ENCODE assay signal across 23 mouse cellular contexts in the genomic region with DNA sequence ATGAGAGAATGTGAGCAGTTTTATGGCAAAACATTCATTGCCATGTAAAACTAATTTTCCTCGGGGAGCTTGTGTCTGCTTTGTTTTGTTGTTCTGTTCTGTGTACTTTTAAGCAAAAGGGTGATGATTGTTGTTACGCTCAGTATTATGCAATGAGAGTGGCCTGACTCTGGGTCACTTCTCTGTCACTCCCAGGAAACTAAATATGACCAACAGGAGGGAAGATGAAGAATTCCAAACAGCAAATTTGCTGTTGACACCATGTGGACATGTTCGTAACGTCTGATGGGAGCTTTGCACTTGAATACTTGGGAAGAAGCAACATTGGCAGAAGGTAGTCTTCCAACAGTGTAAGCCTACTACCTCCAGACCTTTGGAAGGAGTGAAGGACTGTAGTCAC.
DNase-seq lines count a peak whose midpoint lies in the region; ATAC-seq lines count a peak whose summit lies in the region.
"Had no signal": no experiment of that assay in that cellular context is flagged by ENCODE, and none has a peak within 500 bp of the region (broad histone marks: within the 10 kb centered on the region; RNA-seq: fewer than 3 reads in every experiment).

No protein-coding gene starts in this region.

- no peak for DNase-seq in frontal cortex, postnatal 25 days (ENCODE audit: low spot score in 2 of 2)
- DNase-seq in heart, adult 11 months = peak; percentile 70
- peak; percentile 60 for DNase-seq in adipocyte (ENCODE audit: low spot score)
- peak; percentile 19 for DNase-seq in skeletal muscle tissue, adult 2 months (ENCODE audit: low read depth, low spot score)
- DNase-seq in testis, postnatal 10 days (ENCODE audit: low spot score) = no peak
- DNase-seq: adrenal gland, adult 2 months; adrenal gland, adult 8-10 months; adrenal gland, postnatal 10 days; adrenal gland, postnatal 14 days; adrenal gland, postnatal 25 days; adrenal gland, postnatal 36 days; B cell, adult 2 months; cerebellum, adult 11 months; cerebellum, adult 11-12 months; cerebellum, adult 18-20 months had no signal

- no peak overlapping the region for H3K4me3 ChIP-seq in heart, embryonic 12.5 days
- no peak overlapping the region for H3K4me3 ChIP-seq in hindbrain, embryonic 12.5 days

- ATAC-seq in frontal cortex, adult (ENCODE audit: low TSS enrichment) = 0 out of 2 replicates have a peak, but pooled peaks have one; percentile 9
- ATAC-seq in heart, embryonic 12.5 days (ENCODE audit: insufficient number of reproducible peaks, low FRiP score) = no peak
- no peak for ATAC-seq in hindbrain, embryonic 12.5 days (ENCODE audit: low FRiP score)
- ATAC-seq: activated CD4-positive, CD25-positive, alpha-beta regulatory T cell, adult 4 months; CD4-positive, CD25-positive, alpha-beta regulatory T cell, adult 4 months; Patski had no signal

- H3K36me3 ChIP-seq in heart, embryonic 12.5 days = no peaks in the 10 kb centered on the region
- H3K36me3 ChIP-seq in hindbrain, embryonic 12.5 days = no peaks in the 10 kb centered on the region
- H3K36me3 ChIP-seq: G1E had no signal

- 0 out of 2 replicates have a peak, but pooled peaks cover 4% of the 10 kb centered on the region for H3K4me1 ChIP-seq in heart, embryonic 12.5 days (replicated peaks)
- no peaks in the 10 kb centered on the region for H3K4me1 ChIP-seq in hindbrain, embryonic 12.5 days

- H3K27me3 ChIP-seq in heart, embryonic 12.5 days (replicated peaks) = no peaks in the 10 kb centered on the region
- no peaks in the 10 kb centered on the region for H3K27me3 ChIP-seq in hindbrain, embryonic 12.5 days
- H3K27me3 ChIP-seq: CH12.LX had no signal

- H3K9ac ChIP-seq in heart, embryonic 12.5 days = no peak overlapping the region
- H3K9ac ChIP-seq in hindbrain, embryonic 12.5 days = no peak overlapping the region

- 80% methylated on average over 4 of the region's 4 CpGs for WGBS in heart, embryonic 12.5 days
- WGBS in hindbrain, embryonic 12.5 days = 87% methylated on average over 4 of the region's 4 CpGs

- no peak overlapping the region for H3K27ac ChIP-seq in heart, embryonic 12.5 days (ENCODE audit: poor library complexity, severe bottlenecking)
- no peak overlapping the region for H3K27ac ChIP-seq in hindbrain, embryonic 12.5 days

- H3K9me3 ChIP-seq in heart, embryonic 12.5 days (replicated peaks) = no peaks in the 10 kb centered on the region
- no peaks in the 10 kb centered on the region for H3K9me3 ChIP-seq in hindbrain, embryonic 12.5 days (replicated peaks)

- no peak overlapping the region for H3K4me2 ChIP-seq in heart, embryonic 12.5 days
- H3K4me2 ChIP-seq in hindbrain, embryonic 12.5 days (replicated peaks) = no peak overlapping the region

Comparison
In these comparisons a context has a peak if more than half of its experiments do, and no peak if none do; other contexts are left out.
1. DNase-seq: peak in heart, adult 11 months (single experiment), adipocyte (single experiment) and skeletal muscle tissue, adult 2 months (single experiment); none in frontal cortex, postnatal 25 days (0 of 2) and testis, postnatal 10 days (single experiment).